Mouse (Mus musculus) cortical plate, adult 2 months (tissue): ENCODE measurements around the gene Gpr152.

Experiments used
- CTCF ChIP-seq: fragments of 200-500 bp; IDR thresholded peaks from 2 replicates; pipeline ENCODE4 v1.5.1; 2011; ENCODE audit warnings: mild to moderate bottlenecking, control low read depth, low read length; ENCODE audit not compliant: insufficient read depth; ENCODE audit errors: extremely low read depth
- POLR2A ChIP-seq: fragments of 200-500 bp; IDR thresholded peaks from 2 replicates; pipeline ENCODE4 v1.6.1; 2011; ENCODE audit warnings: mild to moderate bottlenecking, low read length, control low read depth; ENCODE audit not compliant: insufficient read depth; ENCODE audit errors: extremely low read depth

DNA sequence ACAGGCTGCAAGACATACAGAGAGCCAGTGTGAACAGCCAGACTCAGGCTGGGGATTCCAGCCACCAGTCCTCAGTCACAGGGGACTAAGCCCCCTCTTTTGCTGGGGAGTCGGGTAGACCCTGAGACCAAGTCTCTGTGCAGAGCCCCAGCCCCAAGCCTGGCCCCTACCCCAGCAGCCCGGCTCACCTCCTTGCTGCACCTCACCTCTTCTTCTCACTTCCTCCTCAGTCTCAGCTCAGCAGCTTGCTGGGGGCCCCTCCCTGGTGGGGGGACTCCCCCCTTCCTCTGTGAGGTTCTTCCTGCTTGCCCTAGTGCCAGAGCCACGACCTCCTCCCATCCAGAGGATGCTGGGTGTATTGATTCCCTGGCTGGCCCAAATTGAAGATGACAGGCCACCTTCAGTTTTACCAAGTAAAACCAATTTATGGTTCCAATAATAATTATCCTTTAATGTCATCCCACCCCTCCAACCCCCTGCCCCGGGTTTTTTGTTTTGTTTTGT lies 51.3 kb downstream of the Gpr152 start, which contains the start of gene Tbc1d10c:
- TF ChIP-seq CTCF, result no peak
- TF ChIP-seq POLR2A, result no peak
